Mouse (Mus musculus) cerebellum, postnatal 14 days (tissue): ENCODE measurements at regions not wholly inside any gene's neighbourhood (a gene's known extent, or its start where the extent isn't known, plus 50 kb on each side); places are given as distances from the start of the nearest gene placed in this dataset.
"Not testable (repeated sequence)": the region's sequence is repeated elsewhere in the genome, so short reads cannot be mapped to it uniquely, and the experiment has no call there.

Source experiments
- DNase-seq, 2 experiments: peaks; one replicate each; pipeline ENCODE4 v3.0.0; 2021; ENCODE audit warnings: mixed read lengths in 2 of 2

- no peak for DNase-seq
These were observed 562.3 kb downstream of the Cdh11 start for GRCm38 (mm10) chr8:102223097-102223496.

GRCm38 (mm10) chr8:102205633-102206032 lies 579.8 kb downstream of the Cdh11 start:
- DNase-seq, result no peak

GRCm38 (mm10) chr8:102159541-102160197 lies 625.8 kb downstream of the Cdh11 start:
- no peak for DNase-seq

GRCm38 (mm10) chr8:102118657-102119056 lies 666.8 kb downstream of the Cdh11 start:
- no peak for DNase-seq

GRCm38 (mm10) chr8:102116846-102117403 lies 668.5 kb downstream of the Cdh11 start:
- no peak for DNase-seq

- DNase-seq, result no peak
These were observed 681.7 kb downstream of the Cdh11 start for GRCm38 (mm10) chr8:102103773-102104172.

- DNase-seq, result no peak
These were observed 688.7 kb downstream of the Cdh11 start for GRCm38 (mm10) chr8:102096726-102097125.

GRCm38 (mm10) chr8:102085927-102086326 lies 699.5 kb downstream of the Cdh11 start:
- DNase-seq, result peak; percentile 70 to 74

GRCm38 (mm10) chr8:102075611-102076010 lies 709.8 kb downstream of the Cdh11 start:
- DNase-seq, result no peak

GRCm38 (mm10) chr8:102064137-102064536 lies 721.3 kb downstream of the Cdh11 start:
- no peak for DNase-seq

GRCm38 (mm10) chr8:102053429-102053828 lies 732.0 kb downstream of the Cdh11 start:
- DNase-seq, result no peak

- DNase-seq, result no peak
These were observed 758.2 kb downstream of the Cdh11 start for GRCm38 (mm10) chr8:102026956-102027927.

- no peak for DNase-seq
These were observed 761.0 kb downstream of the Cdh11 start for GRCm38 (mm10) chr8:102024472-102024871.

- DNase-seq, result no peak
These were observed 767.7 kb downstream of the Cdh11 start for GRCm38 (mm10) chr8:102017776-102018175.

- DNase-seq, result no peak
These were observed 785.0 kb downstream of the Cdh11 start for GRCm38 (mm10) chr8:102000326-102001016.

- DNase-seq, result not testable (repeated sequence)
These were observed 788.7 kb downstream of the Cdh11 start for GRCm38 (mm10) chr8:101996761-101997160.

GRCm38 (mm10) chr8:101956832-101957231 lies 828.6 kb downstream of the Cdh11 start:
- peak in 1 of 2 experiments; percentile 63 for DNase-seq

- no peak for DNase-seq
These were observed 834.8 kb downstream of the Cdh11 start for GRCm38 (mm10) chr8:101950599-101950998.

- DNase-seq, result no peak
These were observed 847.6 kb downstream of the Cdh11 start for GRCm38 (mm10) chr8:101937859-101938258.

GRCm38 (mm10) chr8:101913665-101914064 lies 871.8 kb downstream of the Cdh11 start:
- no peak for DNase-seq
